Mouse (Mus musculus) small intestine, adult 2 months (tissue): ENCODE measurements at regions not wholly inside any gene's neighbourhood (a gene's known extent, or its start where the extent isn't known, plus 50 kb on each side); places are given as distances from the start of the nearest gene placed in this dataset.
"Not testable (repeated sequence)": the region's sequence is repeated elsewhere in the genome, so short reads cannot be mapped to it uniquely, and the experiment has no call there.

ENCODE experiments used
- CTCF ChIP-seq: fragments of 200-500 bp; IDR thresholded peaks from 2 replicates; pipeline ENCODE4 v1.5.1; 2012; ENCODE audit warnings: low read depth, mild to moderate bottlenecking, control low read depth, inconsistent platforms, low read length, moderate library complexity, mixed read lengths; ENCODE audit not compliant: insufficient replicate concordance, insufficient read length; ENCODE audit errors: extremely low read depth
- POLR2A ChIP-seq: fragments of 200-500 bp; IDR thresholded peaks from 2 replicates; pipeline ENCODE4 v1.6.1; 2012; ENCODE audit warnings: low read depth, mild to moderate bottlenecking, control low read depth, inconsistent platforms, low read length, moderate library complexity

GRCm38 (mm10) chr9:113095421-113095820, 612.6 kb downstream of the Pdcd6ip start:
- TF ChIP-seq CTCF, POLR2A: not testable (repeated sequence)
